Mouse (Mus musculus): ENCODE data around the gene Lelp1. TPM values are rescaled to one million over a fixed set of nuclear protein-coding genes. Genes with fewer than 3 reads are reported as not detected.

The Lelp1 gene
- polyA plus RNA-seq, 1 experiment from 2014 or later = not detected

GRCm38 (mm10) chr3:92117930-92118329 lies 24.6 kb downstream of the Lelp1 start:
- no peak overlapping the region for H3K4me2 ChIP-seq (ENCODE audit: low read depth, low read length)
- no peak overlapping the region for H3K4me3 ChIP-seq (ENCODE audit: low read depth, low read length)
- ATAC-seq (ENCODE audit: low read depth) (no peak), DNase-seq (ENCODE audit: low spot score) (peak; percentile 52)
- 34% methylated on average over 3 of the region's 3 CpGs for WGBS
- H3K27ac ChIP-seq (replicated peaks; ENCODE audit: low read depth, low read length) = no peak overlapping the region
- no peaks in the 10 kb centered on the region for H3K9me3 ChIP-seq (ENCODE audit: control insufficient read depth, low read length)
- H3K9ac ChIP-seq (ENCODE audit: low read depth, low read length) = no peak overlapping the region
- no peaks in the 10 kb centered on the region for H3K4me1 ChIP-seq (ENCODE audit: control insufficient read depth, insufficient read depth, low read length)
- H3K36me3 ChIP-seq (ENCODE audit: control insufficient read depth, insufficient read depth, low read length) = no peaks in the 10 kb centered on the region
- H3K27me3 ChIP-seq (replicated peaks; ENCODE audit: control insufficient read depth, insufficient read depth, low read length) = no peaks in the 10 kb centered on the region

GRCm38 (mm10) chr3:92111526-92111925 lies 31.0 kb downstream of the Lelp1 start:
- Histone ChIP-seq H3K9me3 (ENCODE audit: control insufficient read depth, low read length) (no peaks in the 10 kb centered on the region), H3K36me3 (ENCODE audit: control insufficient read depth, insufficient read depth, low read length) (no peaks in the 10 kb centered on the region), H3K4me1 (ENCODE audit: control insufficient read depth, insufficient read depth, low read length) (no peaks in the 10 kb centered on the region), H3K27me3 (replicated peaks; ENCODE audit: control insufficient read depth, insufficient read depth, low read length) (no peaks in the 10 kb centered on the region), H3K27ac (replicated peaks; ENCODE audit: low read depth, low read length) (no peak overlapping the region), H3K9ac (ENCODE audit: low read depth, low read length) (no peak overlapping the region), H3K4me2 (ENCODE audit: low read depth, low read length) (no peak overlapping the region), H3K4me3 (ENCODE audit: low read depth, low read length) (no peak overlapping the region)
- ATAC-seq (ENCODE audit: low read depth) = no peak
- no peak for DNase-seq (ENCODE audit: low spot score)

- no peaks in the 10 kb centered on the region for H3K27me3 ChIP-seq (replicated peaks; ENCODE audit: control insufficient read depth, insufficient read depth, low read length)
- H3K4me1 ChIP-seq (ENCODE audit: control insufficient read depth, insufficient read depth, low read length) = no peaks in the 10 kb centered on the region
- H3K9ac ChIP-seq (ENCODE audit: low read depth, low read length) = no peak overlapping the region
- H3K4me2 ChIP-seq (ENCODE audit: low read depth, low read length) = no peak overlapping the region
- DNase-seq (ENCODE audit: low spot score) (no peak), ATAC-seq (ENCODE audit: low read depth) (no peak)
- H3K4me3 ChIP-seq (ENCODE audit: low read depth, low read length) = no peak overlapping the region
- no peaks in the 10 kb centered on the region for H3K36me3 ChIP-seq (ENCODE audit: control insufficient read depth, insufficient read depth, low read length)
- H3K9me3 ChIP-seq (ENCODE audit: control insufficient read depth, low read length) = no peaks in the 10 kb centered on the region
- H3K27ac ChIP-seq (replicated peaks; ENCODE audit: low read depth, low read length) = no peak overlapping the region
Measured at GRCm38 (mm10) chr3:92110790-92111189, 31.8 kb downstream of the Lelp1 start.

- H3K9ac ChIP-seq (ENCODE audit: low read depth, low read length) = no peak overlapping the region
- no peaks in the 10 kb centered on the region for H3K27me3 ChIP-seq (replicated peaks; ENCODE audit: control insufficient read depth, insufficient read depth, low read length)
- WGBS = 10% methylated on average over 6 of the region's 6 CpGs
- no peaks in the 10 kb centered on the region for H3K4me1 ChIP-seq (ENCODE audit: control insufficient read depth, insufficient read depth, low read length)
- DNase-seq (ENCODE audit: low spot score) (peak; percentile 45), ATAC-seq (ENCODE audit: low read depth) (0 out of 2 replicates have a peak, but pooled peaks have one; percentile 37)
- no peaks in the 10 kb centered on the region for H3K36me3 ChIP-seq (ENCODE audit: control insufficient read depth, insufficient read depth, low read length)
- no peak overlapping the region for H3K27ac ChIP-seq (replicated peaks; ENCODE audit: low read depth, low read length)
- no peak overlapping the region for H3K4me2 ChIP-seq (ENCODE audit: low read depth, low read length)
- no peak overlapping the region for H3K4me3 ChIP-seq (ENCODE audit: low read depth, low read length)
- no peaks in the 10 kb centered on the region for H3K9me3 ChIP-seq (ENCODE audit: control insufficient read depth, low read length)
Measured at GRCm38 (mm10) chr3:92106582-92106981, 36.0 kb downstream of the Lelp1 start.

Other genes starting within 250 kb of the Lelp1 start
- gene Pglyrp3, start 128.2 kb downstream of the Lelp1 start, polyA plus RNA-seq (2014; fragmentation: Nextera tagmentation; extraction: Ambion mirVana) = 1.00 and 1.4 TPM in 2 replicates
- gene Lor, start 59.6 kb downstream of the Lelp1 start, polyA plus RNA-seq (2014; fragmentation: Nextera tagmentation; extraction: Ambion mirVana) = 3.0 and 21.3 TPM in 2 replicates
- 1.2 and 7.7 TPM in 2 replicates for gene Prr9, start 18.8 kb downstream of the Lelp1 start, polyA plus RNA-seq (2014; fragmentation: Nextera tagmentation; extraction: Ambion mirVana)
- not detected in 2 replicates for gene Sprr2a1, start 73.1 kb upstream of the Lelp1 start, polyA plus RNA-seq (2014; fragmentation: Nextera tagmentation; extraction: Ambion mirVana)
- 4.6 and 6.2 TPM in 2 replicates for gene Sprr2a2, start 73.2 kb upstream of the Lelp1 start, polyA plus RNA-seq (2014; fragmentation: Nextera tagmentation; extraction: Ambion mirVana)
- 0.38 TPM in 1 of 2 replicates, not detected in the other for gene Sprr2a3, start 142.7 kb upstream of the Lelp1 start, polyA plus RNA-seq (2014; fragmentation: Nextera tagmentation; extraction: Ambion mirVana)
- not detected in 2 replicates for gene Sprr2b, start 173.9 kb upstream of the Lelp1 start, polyA plus RNA-seq (2014; fragmentation: Nextera tagmentation; extraction: Ambion mirVana)
- gene Sprr2d, start 196.4 kb upstream of the Lelp1 start, polyA plus RNA-seq (2014; fragmentation: Nextera tagmentation; extraction: Ambion mirVana) = not detected in 2 replicates
- gene Sprr2e, start 209.4 kb upstream of the Lelp1 start, polyA plus RNA-seq (2014; fragmentation: Nextera tagmentation; extraction: Ambion mirVana) = not detected in 2 replicates
- gene Sprr2f, start 222.4 kb upstream of the Lelp1 start, polyA plus RNA-seq (2014; fragmentation: Nextera tagmentation; extraction: Ambion mirVana) = not detected in 2 replicates
- gene Sprr2h, start 242.9 kb upstream of the Lelp1 start, polyA plus RNA-seq (2014; fragmentation: Nextera tagmentation; extraction: Ambion mirVana) = 0.38 TPM in 1 of 2 replicates, not detected in the other

Measured in embryonic facial prominence, embryonic 14.5 days (tissue).